Mouse (Mus musculus): ENCODE data around the gene Frmd4a.
"Not testable (repeated sequence)": the region's sequence is repeated elsewhere in the genome, so short reads cannot be mapped to it uniquely, and the experiment has no call there.

Gene Frmd4a

GRCm38 (mm10) chr2:4196041-4196440 lies 178.5 kb downstream of the Frmd4a start:
- no peak for DNase-seq (ENCODE audit: low spot score in 2 of 2)

- DNase-seq (ENCODE audit: low spot score in 2 of 2), result no peak
Observed at GRCm38 (mm10) chr2:4209234-4209633, 191.7 kb downstream of the Frmd4a start.

- no peak for DNase-seq (ENCODE audit: low spot score in 2 of 2)
Observed at GRCm38 (mm10) chr2:4222497-4222828, 204.9 kb downstream of the Frmd4a start.

GRCm38 (mm10) chr2:4223316-4223715 lies 205.8 kb downstream of the Frmd4a start:
- DNase-seq (ENCODE audit: low spot score in 2 of 2), result no peak

GRCm38 (mm10) chr2:4226941-4227558 lies 209.5 kb downstream of the Frmd4a start:
- DNase-seq (ENCODE audit: low spot score in 2 of 2), result no peak

- DNase-seq (ENCODE audit: low spot score in 2 of 2), result no peak
Observed at GRCm38 (mm10) chr2:4227563-4227962, 210.0 kb downstream of the Frmd4a start.

GRCm38 (mm10) chr2:4228510-4228909 lies 211.0 kb downstream of the Frmd4a start:
- no peak for DNase-seq (ENCODE audit: low spot score in 2 of 2)

GRCm38 (mm10) chr2:4232335-4232734 lies 214.8 kb downstream of the Frmd4a start:
- no peak for DNase-seq (ENCODE audit: low spot score in 2 of 2)

GRCm38 (mm10) chr2:4232761-4233322 lies 215.3 kb downstream of the Frmd4a start:
- no peak for DNase-seq (ENCODE audit: low spot score in 2 of 2)

GRCm38 (mm10) chr2:4237686-4238085 lies 220.2 kb downstream of the Frmd4a start:
- DNase-seq (ENCODE audit: low spot score in 2 of 2), result no peak

- DNase-seq (ENCODE audit: low spot score in 2 of 2), result no peak
Observed at GRCm38 (mm10) chr2:4249723-4250122, 232.2 kb downstream of the Frmd4a start.

- no peak for DNase-seq (ENCODE audit: low spot score in 2 of 2)
Observed at GRCm38 (mm10) chr2:4252541-4253291, 235.2 kb downstream of the Frmd4a start.

- peak in 1 of 2 experiments; percentile 25 for DNase-seq (ENCODE audit: low spot score in 2 of 2)
Observed at GRCm38 (mm10) chr2:4253348-4253747, 235.8 kb downstream of the Frmd4a start.

GRCm38 (mm10) chr2:4254083-4254482 lies 236.6 kb downstream of the Frmd4a start:
- DNase-seq (ENCODE audit: low spot score in 2 of 2), result no peak

- no peak for DNase-seq (ENCODE audit: low spot score in 2 of 2)
Observed at GRCm38 (mm10) chr2:4256242-4256641, 238.7 kb downstream of the Frmd4a start.

GRCm38 (mm10) chr2:4257604-4258003 lies 240.1 kb downstream of the Frmd4a start:
- DNase-seq (ENCODE audit: low spot score in 2 of 2), result no peak

- not testable (repeated sequence) for DNase-seq (ENCODE audit: low spot score in 2 of 2)
Observed at GRCm38 (mm10) chr2:4258803-4259202, 241.3 kb downstream of the Frmd4a start.

- no peak for DNase-seq (ENCODE audit: low spot score in 2 of 2)
Observed at GRCm38 (mm10) chr2:4260324-4261058, 243.0 kb downstream of the Frmd4a start.

- DNase-seq (ENCODE audit: low spot score in 2 of 2), result no peak
Observed at GRCm38 (mm10) chr2:4262667-4263066, 245.2 kb downstream of the Frmd4a start.

GRCm38 (mm10) chr2:4267377-4267776 lies 249.9 kb downstream of the Frmd4a start:
- no peak for DNase-seq (ENCODE audit: low spot score in 2 of 2)

- DNase-seq (ENCODE audit: low spot score in 2 of 2), result no peak
Observed at GRCm38 (mm10) chr2:4282777-4283176, 265.3 kb downstream of the Frmd4a start.

- no peak for DNase-seq (ENCODE audit: low spot score in 2 of 2)
Observed at GRCm38 (mm10) chr2:4285693-4286291, 268.3 kb downstream of the Frmd4a start.

Measured in frontal cortex, postnatal 14 days (tissue).